Mouse (Mus musculus) adrenal gland (tissue): ENCODE data around the gene Camk1d.
"Not testable (repeated sequence)": the region's sequence is repeated elsewhere in the genome, so short reads cannot be mapped to it uniquely, and the experiment has no call there.

Source experiments
- intact Hi-C: fragments of 180-260 bp; cut with DNase I; formaldehyde crosslinking; loops from one replicate; pipeline ENCODE4 v1.15.1; 2025

Camk1d gene

GRCm38 (mm10) chr2:5579391-5579790, 134.9 kb downstream of the Camk1d start:
- intact Hi-C loops, result no loop called here

GRCm38 (mm10) chr2:5577399-5578129, 136.8 kb downstream of the Camk1d start:
- intact Hi-C loops, result no loop called here

- intact Hi-C loops, result no loop called here
Observed at GRCm38 (mm10) chr2:5572314-5573006, 141.9 kb downstream of the Camk1d start.

- intact Hi-C loops, result no loop called here
Observed at GRCm38 (mm10) chr2:5566611-5567010, 147.7 kb downstream of the Camk1d start.

- intact Hi-C loops, result no loop called here
Observed at GRCm38 (mm10) chr2:5563685-5564084, 150.6 kb downstream of the Camk1d start.

GRCm38 (mm10) chr2:5561446-5561845, 152.9 kb downstream of the Camk1d start:
- intact Hi-C loops, result no loop called here

- intact Hi-C loops, result no loop called here
Observed at GRCm38 (mm10) chr2:5553264-5553663, 161.1 kb downstream of the Camk1d start.

- intact Hi-C loops, result no loop called here
Observed at GRCm38 (mm10) chr2:5551758-5552255, 162.5 kb downstream of the Camk1d start.

GRCm38 (mm10) chr2:5549334-5549733, 165.0 kb downstream of the Camk1d start:
- intact Hi-C loops, result no loop called here

GRCm38 (mm10) chr2:5548872-5549271, 165.4 kb downstream of the Camk1d start:
- intact Hi-C loops, result no loop called here

GRCm38 (mm10) chr2:5540870-5541269, 173.4 kb downstream of the Camk1d start:
- intact Hi-C loops, result no loop called here

GRCm38 (mm10) chr2:5539894-5540293, 174.4 kb downstream of the Camk1d start:
- intact Hi-C loops, result not testable (repeated sequence)

- intact Hi-C loops, result no loop called here
Observed at GRCm38 (mm10) chr2:5533868-5534267, 180.4 kb downstream of the Camk1d start.

- intact Hi-C loops, result no loop called here
Observed at GRCm38 (mm10) chr2:5529992-5530391, 184.3 kb downstream of the Camk1d start.

GRCm38 (mm10) chr2:5519221-5519669, 195.1 kb downstream of the Camk1d start:
- intact Hi-C loops, result no loop called here

GRCm38 (mm10) chr2:5515106-5515505, 199.2 kb downstream of the Camk1d start:
- intact Hi-C loops, result no loop called here

- intact Hi-C loops, result no loop called here
Observed at GRCm38 (mm10) chr2:5514095-5514494, 200.2 kb downstream of the Camk1d start.

GRCm38 (mm10) chr2:5513621-5514020, 200.7 kb downstream of the Camk1d start:
- intact Hi-C loops, result no loop called here

GRCm38 (mm10) chr2:5510042-5510441, 204.3 kb downstream of the Camk1d start:
- intact Hi-C loops, result no loop called here

GRCm38 (mm10) chr2:5499620-5500019, 214.7 kb downstream of the Camk1d start:
- intact Hi-C loops, result no loop called here

GRCm38 (mm10) chr2:5489916-5490315, 224.4 kb downstream of the Camk1d start:
- intact Hi-C loops, result no loop called here

GRCm38 (mm10) chr2:5487344-5487743, 227.0 kb downstream of the Camk1d start:
- intact Hi-C loops, result no loop called here

- intact Hi-C loops, result no loop called here
Observed at GRCm38 (mm10) chr2:5486663-5487062, 227.7 kb downstream of the Camk1d start.
